Mouse (Mus musculus) large intestine, adult 2 months (tissue): ENCODE measurements at regions not wholly inside any gene's neighbourhood (a gene's known extent, or its start where the extent isn't known, plus 50 kb on each side); places are given as distances from the start of the nearest gene placed in this dataset.

Source experiments
- DNase-seq: peaks from one replicate; pipeline ENCODE4 v3.0.0-alpha.2; 2012; ENCODE audit warnings: low read depth, low spot score
- WGBS: fragments of 180-500 bp; shearing (Covaris S2); methylation state at CpG from one replicate; pipeline ENCODE4 v1.1.7; 2018; 5-methylcytosine and 5-hydroxymethylcytosine counted together

DNA sequence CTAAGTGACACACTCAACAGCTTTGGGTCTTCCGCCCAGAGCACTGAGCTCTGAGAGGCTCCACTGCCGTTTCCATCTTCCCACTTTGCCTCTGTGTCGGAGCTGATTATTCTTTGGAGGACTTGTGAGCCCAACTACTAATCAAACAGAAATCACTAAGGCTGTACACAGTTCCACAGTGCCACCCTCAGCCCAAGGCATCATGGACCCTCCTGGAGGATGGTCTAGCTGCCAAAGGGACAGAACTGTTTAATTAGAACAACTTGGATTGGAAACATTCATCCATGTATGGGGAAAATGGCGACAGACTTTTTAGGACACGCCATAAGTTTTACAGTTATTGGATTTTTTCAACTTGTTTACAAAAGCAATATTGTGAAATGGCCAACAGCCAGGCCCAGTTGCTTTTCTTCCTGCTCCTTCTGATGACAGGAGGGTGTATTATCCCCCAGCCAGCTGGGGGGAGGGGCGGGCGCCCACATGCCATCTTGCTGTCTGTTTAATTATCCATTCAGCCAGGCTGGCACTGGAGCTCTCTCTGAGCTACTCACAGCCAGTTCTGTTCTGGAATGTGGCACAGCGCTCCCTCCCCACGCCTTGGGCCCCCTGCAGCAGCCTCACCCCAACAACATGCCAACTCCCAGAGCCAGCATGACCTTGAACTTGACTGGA is 98.4 kb upstream of the Smad3 start:
- DNase-seq, result no peak
- WGBS, result 44% methylated on average over 9 of the region's 9 CpGs

DNA sequence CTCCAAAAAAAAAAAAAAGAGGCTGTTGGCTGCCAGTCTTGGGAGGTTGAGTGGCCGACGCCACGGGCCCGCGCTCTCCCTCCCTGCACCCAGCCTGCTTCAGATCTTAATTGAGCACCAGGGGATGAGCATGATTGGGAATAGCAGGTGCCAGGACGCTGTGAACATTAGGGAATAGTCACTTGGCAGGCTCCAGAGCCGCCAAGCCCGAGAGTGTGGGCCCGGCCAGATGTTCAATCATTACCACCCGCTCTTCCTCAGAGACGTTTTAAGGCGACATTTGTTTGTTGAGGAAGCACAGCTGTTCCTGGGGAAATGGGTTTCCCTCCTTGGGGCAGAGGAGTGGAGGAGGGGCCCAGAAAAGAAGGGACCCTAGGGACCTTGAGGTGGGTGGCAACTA is 94.0 kb upstream of the Smad3 start:
- 51% methylated on average over 12 of the region's 12 CpGs for WGBS
- no peak for DNase-seq

DNA sequence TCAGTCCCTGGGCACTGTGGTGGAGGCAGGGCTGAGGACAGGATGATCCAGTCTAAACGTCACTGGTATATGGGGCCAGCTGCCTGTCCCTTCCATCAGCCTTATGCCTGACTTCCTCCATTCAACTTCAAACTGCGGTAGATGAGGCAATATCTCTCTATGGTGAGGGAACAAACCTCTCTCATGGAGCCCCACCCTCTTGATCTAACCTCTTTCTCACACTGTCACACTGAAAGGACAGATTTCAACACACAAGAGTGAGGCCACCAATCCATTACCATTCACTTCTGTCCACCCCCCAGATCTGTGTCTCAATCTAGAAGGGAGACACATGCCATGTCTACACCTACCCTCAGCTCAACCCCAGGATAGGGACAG is 92.5 kb upstream of the Smad3 start:
- DNase-seq, result no peak
- 37% methylated on average over 2 of the region's 2 CpGs for WGBS

DNA sequence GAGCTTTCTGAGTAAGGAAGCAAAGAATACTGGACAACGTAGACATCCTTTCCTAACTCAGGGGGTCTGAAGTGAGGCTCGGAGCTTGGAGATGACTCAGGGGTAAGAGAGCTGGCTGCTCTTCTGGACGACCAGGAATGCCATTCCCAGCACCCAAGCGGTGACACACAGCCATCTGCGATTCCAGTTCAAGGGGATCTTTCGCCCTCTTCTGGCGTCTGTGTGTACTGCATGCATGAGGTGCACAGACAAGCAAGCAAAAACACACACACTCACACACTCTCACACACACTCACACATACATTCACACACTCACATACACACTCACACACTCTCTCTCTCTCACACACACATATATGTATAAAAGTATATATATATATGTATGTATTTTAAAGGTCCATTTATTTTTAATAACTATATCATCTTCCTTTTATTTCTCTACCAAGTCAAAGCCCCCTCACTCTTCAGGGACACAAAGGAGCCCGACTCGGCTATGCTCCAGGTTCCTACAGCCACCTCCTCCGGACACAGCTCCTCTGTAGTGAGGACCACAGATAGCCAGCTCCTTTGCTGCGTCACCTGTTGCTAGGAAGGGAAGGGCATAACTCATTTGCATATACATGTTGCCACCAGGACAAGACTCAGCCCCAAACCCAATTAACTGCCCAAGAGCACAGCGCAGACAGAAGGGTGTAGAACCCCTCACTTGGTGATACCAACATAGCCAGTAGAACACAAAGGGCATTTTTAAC is 91.9 kb upstream of the Smad3 start:
- DNase-seq, result no peak

DNA sequence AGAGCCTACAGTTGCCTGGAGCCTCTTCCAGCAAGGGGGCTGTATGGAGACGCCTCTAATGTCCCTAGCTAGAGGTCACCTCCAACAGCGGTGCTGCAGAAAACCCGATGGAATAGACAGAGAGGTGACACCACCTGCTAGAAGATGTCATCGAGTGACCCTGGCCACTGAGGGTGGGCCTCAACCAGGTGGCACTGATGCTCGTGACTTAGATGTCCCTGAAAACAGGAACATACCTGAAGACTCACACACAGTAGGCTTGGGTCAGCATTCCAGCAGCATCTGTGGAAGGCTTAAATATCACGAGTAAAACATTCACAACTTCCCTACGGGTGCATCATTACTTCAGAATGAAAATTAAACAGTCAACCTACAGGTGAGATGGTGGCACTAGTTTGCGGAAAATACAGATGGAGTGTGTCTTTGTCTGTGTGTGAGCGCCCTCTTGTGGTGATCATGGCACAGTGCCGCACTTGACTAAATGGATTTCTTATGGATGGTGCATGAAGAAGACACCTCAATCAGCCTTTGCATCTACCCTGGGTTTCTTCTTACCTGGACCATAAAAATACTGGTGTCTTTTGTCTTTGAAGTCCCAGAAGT is 86.2 kb upstream of the Smad3 start:
- WGBS, result 31% methylated on average over 10 of the region's 10 CpGs
- DNase-seq, result peak; percentile 61

More for the DNA sequence above, 91.9 kb upstream of the Smad3 start:
- WGBS, result 78% methylated on average over 12 of the region's 12 CpGs

DNA sequence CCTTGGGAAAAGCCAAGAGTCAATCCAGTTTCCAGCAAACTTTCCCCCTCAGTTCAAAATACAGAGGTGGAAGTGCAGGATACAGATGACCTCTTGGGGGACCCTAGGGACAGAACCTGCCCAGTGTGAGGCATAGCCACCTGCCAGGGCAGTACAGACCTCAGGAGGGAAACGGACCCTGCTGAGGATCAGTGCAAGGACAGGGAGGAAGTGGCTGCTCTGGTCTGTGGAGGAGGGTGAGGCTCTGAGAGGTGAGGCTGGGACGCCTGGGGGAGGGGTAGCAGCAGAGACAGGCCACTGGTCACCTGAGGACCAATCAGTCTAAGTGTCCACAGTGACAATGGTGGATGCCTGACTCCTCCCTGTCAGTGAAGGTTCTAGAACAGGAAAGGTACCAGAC is 85.6 kb upstream of the Smad3 start:
- WGBS, result 74% methylated on average over 2 of the region's 2 CpGs
- no peak for DNase-seq

DNA sequence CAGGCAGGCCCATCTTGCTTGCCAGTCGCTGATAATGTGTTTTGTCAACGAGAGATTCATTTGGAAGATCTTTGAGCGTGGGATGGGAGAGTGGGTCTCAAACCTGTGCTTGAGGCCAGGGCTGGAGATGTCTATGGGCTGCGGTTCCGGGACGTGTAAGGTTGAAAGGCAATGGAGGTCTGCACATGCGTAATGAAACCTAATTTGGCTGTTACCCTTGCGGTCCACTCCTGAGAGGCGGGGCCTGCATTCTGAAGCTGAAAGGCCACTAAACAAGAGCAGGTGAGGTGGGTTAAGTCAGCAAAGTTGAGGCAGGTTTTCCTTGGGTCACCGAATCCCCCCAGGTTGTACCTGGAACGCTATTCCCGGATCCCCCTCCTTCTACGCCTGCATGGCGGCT is 83.3 kb upstream of the Smad3 start:
- 85% methylated on average over 14 of the region's 14 CpGs for WGBS
- DNase-seq, result no peak

DNA sequence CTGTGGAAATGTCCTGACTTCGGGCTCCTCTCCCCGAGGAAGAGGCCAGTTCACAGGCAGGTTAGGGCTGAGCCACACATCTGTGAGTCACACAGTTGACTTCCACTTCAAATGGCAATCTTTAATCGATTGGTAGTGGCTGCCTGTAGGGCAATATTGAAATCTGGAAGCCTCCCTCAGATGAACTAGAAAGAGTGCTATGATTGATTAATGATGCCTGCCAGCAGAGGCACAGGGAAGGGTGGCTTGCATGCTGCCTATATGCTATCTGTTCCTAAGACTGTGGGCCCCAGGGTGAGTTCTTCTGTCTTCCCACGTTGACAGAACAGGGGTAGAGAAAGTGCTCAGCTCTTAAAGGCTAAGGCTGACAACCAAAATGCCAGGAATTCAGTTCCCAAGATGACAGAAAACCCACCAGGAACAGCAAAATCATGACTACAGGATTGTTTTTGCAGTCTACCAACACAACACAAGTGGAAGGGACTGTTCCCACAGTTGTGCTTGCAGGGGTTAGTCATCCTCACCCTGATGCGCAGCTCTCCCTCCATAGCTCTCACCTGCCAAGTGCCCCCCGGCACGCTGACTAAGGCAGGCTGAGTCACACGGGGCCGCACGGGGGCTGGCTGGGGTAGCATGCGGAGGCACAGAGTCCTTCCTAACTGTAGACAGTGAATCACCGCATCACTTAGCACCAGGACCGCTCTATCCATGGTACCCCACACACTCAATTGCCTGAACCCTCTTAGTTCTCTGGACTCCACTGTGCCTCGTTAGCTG is 81.4 kb upstream of the Smad3 start:
- 86% methylated on average over 14 of the region's 14 CpGs for WGBS

DNA sequence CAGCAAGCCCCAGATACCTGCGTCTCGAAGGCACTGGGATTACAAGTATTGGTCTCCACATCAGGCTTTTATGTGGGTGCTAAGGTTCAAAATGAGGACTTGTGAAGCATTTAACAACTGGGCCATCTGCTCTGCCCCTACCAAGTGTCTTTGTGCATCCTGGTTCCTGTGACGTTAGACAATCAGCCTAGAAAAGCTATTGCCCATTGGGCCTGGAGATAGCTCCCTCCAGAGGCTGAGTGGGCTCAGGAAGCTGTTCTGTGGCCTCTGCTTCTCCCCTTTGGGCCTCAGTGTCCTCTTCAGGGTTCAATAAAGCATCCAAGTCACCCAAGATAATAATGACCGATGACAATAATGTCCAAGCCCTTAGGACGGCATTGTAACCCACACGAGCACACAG is 79.8 kb upstream of the Smad3 start:
- no peak for DNase-seq
- 80% methylated on average over 6 of the region's 6 CpGs for WGBS

More for the DNA sequence above, 81.4 kb upstream of the Smad3 start:
- DNase-seq, result no peak

DNA sequence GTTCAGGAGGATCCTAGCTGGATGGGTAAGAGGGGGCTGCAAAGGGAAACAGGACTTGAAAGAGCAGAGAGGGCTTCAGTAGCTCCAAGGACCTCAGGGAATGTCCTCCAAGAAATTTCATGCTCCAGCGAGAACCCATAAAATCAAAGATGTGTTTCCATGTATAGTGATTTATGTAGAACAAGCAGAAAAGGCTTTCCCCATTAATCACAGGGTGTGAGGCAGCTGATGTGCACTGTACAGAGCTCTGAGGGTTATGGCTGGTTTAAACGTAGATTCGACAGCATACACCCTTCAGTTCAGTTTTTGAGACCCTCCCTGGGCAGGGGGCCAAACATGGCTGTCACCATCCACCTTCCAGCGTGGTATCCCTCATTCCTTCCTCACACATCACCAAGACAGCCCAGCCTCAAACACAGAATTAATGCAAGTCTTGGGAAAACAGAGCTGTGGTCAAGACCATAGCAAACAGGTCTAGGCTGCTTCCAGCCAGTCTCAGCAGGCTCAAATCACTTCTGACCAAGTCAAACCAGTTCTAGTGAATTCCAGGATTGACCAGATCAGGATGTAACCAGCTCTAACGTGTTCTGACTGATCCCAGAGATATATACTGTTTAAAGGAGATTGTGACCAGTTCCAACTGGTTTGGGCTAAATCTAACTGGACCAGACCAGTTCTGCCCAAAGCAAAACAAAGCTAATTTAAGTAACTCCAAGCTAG is 78.9 kb upstream of the Smad3 start:
- no peak for DNase-seq
- WGBS, result 64% methylated on average over 5 of the region's 5 CpGs

DNA sequence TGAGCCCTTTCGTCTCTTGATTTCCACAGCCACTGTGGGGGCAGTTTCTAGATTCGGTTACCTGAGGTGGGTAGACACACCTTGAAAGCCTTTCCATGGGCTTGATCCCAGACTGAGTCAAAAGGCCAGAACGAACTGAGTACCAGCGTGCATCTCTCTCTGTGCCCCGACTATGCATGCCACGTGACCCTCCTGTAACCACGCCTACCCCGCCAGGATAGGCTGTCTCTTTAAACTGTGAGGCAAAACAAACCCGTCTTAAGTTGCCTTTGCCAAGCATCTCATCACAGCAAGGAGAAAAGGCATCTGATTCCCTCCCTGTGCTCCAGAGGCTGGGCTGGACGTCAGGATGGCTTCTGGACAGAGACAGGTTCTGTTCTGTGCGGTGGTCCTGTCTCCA is 78.2 kb upstream of the Smad3 start:
- WGBS, result 41% methylated on average over 11 of the region's 11 CpGs
- no peak for DNase-seq

DNA sequence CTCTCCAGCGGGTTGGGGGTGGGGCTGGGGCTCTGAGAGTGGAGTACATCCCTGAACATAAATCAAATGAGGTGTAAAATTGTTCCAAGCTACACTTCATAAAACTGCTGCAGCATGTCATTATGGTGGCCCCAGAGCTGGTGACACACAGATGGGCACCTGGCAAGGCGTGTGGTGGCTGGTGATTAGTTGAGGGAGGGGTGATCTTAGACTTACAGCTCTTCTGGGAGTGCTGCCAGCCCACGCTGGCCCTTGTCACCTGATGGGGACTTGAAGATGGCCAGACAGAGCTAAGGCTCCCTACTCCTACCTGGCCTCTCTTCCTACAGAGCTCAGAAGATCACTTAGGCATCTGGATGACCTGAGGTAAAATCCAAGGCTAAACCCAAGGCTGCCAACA is 76.6 kb upstream of the Smad3 start:
- 67% methylated on average over 3 of the region's 3 CpGs for WGBS
- DNase-seq, result no peak

DNA sequence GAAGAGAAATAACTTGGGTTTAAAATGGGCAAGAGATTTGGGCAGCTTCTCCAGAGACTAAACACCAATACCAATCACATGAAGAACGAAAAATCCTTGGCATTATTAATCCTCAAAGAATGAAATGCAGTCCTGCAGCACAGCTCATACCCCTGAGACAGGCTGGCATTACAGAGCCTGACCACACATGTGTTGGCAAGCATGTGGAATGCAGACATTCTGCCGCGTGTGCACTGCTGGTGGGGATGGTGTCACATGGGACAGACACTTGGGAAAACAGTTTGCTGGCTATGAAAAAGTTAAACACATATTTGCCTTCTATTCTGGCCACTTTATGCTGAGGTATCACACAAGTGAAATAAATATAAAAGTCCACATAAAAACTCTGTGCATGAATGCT is 60.4 kb upstream of the Smad3 start:
- whole genome bisulfite sequencing, result 84% methylated on average over 3 of the region's 3 CpGs
- no peak for DNase-seq

DNA sequence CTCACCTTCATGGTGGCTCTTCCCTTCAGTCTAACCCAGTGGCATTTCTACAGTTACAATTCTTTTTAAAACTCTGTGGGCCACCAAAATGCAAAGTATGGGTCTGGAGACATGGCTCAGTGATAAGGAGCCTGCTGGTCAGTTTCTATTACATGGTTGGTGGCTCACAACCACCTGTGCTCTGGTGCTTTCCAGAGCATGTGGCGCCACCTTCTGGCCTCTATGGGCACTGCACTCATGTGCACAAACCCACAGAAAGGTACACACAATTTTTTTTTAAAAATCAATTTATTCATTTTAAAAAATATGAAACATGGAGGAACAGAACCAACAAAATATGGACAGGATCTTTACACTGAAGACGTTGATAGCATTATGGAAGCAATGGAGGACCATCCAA is 58.7 kb upstream of the Smad3 start:
- 63% methylated on average over 2 of the region's 2 CpGs for WGBS
- no peak for DNase-seq

DNA sequence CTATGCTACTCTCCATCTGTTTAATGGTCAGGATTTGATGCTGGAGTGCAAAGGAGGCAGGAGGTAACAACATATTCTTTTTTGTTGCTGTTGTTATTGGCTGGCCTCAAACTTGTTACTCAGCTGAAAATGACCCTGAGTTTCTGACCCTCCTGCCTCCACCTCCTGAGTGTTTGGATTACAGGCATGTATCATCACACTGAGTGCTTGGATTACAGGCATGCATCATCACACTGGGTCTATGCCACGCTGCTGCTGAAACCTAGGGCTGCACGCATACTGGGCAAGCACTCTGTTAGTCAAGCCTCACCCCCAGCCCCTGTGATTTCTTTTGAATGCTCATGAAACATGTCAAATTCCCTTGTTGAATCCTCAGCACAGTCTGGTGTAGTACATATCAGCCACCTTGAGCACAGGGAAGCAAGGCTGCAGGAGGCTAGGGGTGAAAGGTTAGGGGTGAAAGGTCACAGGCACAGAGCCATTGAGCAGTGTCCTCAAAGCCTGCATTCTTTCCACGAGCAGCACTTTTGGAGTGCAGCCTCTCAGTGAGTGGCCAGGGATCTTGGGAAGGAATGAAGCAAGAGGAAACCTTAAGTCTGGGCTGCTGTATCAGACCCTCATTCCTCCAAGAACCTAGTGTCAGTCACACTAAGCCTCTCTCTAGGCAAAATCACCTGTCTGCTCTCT is 52.2 kb upstream of the Smad3 start:
- 58% methylated on average over 3 of the region's 3 CpGs for WGBS
- DNase-seq, result no peak
